Mouse (Mus musculus) kidney, embryonic 15.5 days (tissue): ENCODE measurements around the gene Ikzf5. TPM values are rescaled to one million over a fixed set of nuclear protein-coding genes. Genes with fewer than 3 reads are reported as not detected.

Experiments
- polyA plus RNA-seq: library from polyadenylated mRNA; unstranded; fragments of >200 nt; fragmentation: Nextera tagmentation; extraction: Ambion mirVana; gene quantifications from 2 replicates; pipeline ENCODE4 v1.2.1, GENCODE M21; 2015

Gene Ikzf5
- polyA plus RNA-seq, 1 experiment from 2014 or later, result 14.9 TPM

Other genes starting within 250 kb of the Ikzf5 start
- not detected in 2 replicates for gene 5430419D17Rik, start 236.1 kb downstream of the Ikzf5 start, polyA plus RNA-seq
- not detected in 2 replicates for gene Cuzd1, start 88.2 kb downstream of the Ikzf5 start, polyA plus RNA-seq
- not detected in 2 replicates for gene Fam24b, start 81.0 kb downstream of the Ikzf5 start, polyA plus RNA-seq
- 0.24 TPM in 1 of 2 replicates, not detected in the other for gene Fam24a, start 76.7 kb downstream of the Ikzf5 start, polyA plus RNA-seq
- gene 2310057M21Rik, start 47.8 kb downstream of the Ikzf5 start, polyA plus RNA-seq, result 22.1 and 22.7 TPM in 2 replicates
- 62.6 and 63.0 TPM in 2 replicates for gene Pstk, start 39.4 kb downstream of the Ikzf5 start, polyA plus RNA-seq
- gene Acadsb, start 80 bp upstream of the Ikzf5 start, polyA plus RNA-seq, result 99.4 and 101 TPM in 2 replicates
- not detected in 2 replicates for gene Hmx3, start 132.3 kb upstream of the Ikzf5 start, polyA plus RNA-seq
- 0.22 TPM in 1 of 2 replicates, not detected in the other for gene Hmx2, start 138.3 kb upstream of the Ikzf5 start, polyA plus RNA-seq
- 222 and 231 TPM in 2 replicates for gene Bub3, start 149.7 kb upstream of the Ikzf5 start, polyA plus RNA-seq